Mouse (Mus musculus): ENCODE data around the gene Cldn9. TPM values are rescaled to one million over a fixed set of nuclear protein-coding genes. Genes with fewer than 3 reads are reported as not detected.
A peak's percentile ranks its signal among the peaks of the same experiment; 100 is the strongest.

The Cldn9 gene
- polyA plus RNA-seq, 1 experiment from 2014 or later, result 51.2 TPM

- Histone ChIP-seq H3K27me3 (peaks cover 57% of the 10 kb centered on the region), H3K36me3 (no peaks in the 10 kb centered on the region), H3K4me3 (replicated peaks) (peak within 1 kb of the TSS; percentile 58), H3K9me3 (replicated peaks) (no peaks in the 10 kb centered on the region), H3K27ac (peak within 1 kb of the TSS; percentile 84), H3K4me1 (peaks cover 81% of the 10 kb centered on the region), H3K9ac (peak within 1 kb of the TSS; percentile 59), H3K4me2 (peak within 1 kb of the TSS; percentile 89)
- under 1% methylated on average over 34 of the region's 34 CpGs for WGBS
- peak; percentile 51 for ATAC-seq (replicated peaks; ENCODE audit: low FRiP score)
Observed at GRCm38 (mm10) chr17:23677236-23677679, 6.6 kb downstream of the Cldn9 start, which contains the start of gene Tnfrsf12a. TSS of gene Tnfrsf12a (minus strand) at chr17:23677468.

- Histone ChIP-seq H3K27ac (peak overlapping the region; percentile 84), H3K9ac (peak overlapping the region; percentile 59), H3K9me3 (replicated peaks) (no peaks in the 10 kb centered on the region), H3K27me3 (peaks cover 50% of the 10 kb centered on the region), H3K4me2 (peak overlapping the region; percentile 89), H3K4me1 (peaks cover 74% of the 10 kb centered on the region), H3K36me3 (no peaks in the 10 kb centered on the region), H3K4me3 (replicated peaks) (peak overlapping the region; percentile 58)
- 0% methylated on average over 37 of the region's 37 CpGs for WGBS
- ATAC-seq (replicated peaks; ENCODE audit: low FRiP score), result no peak
Observed at GRCm38 (mm10) chr17:23676473-23677031, 7.3 kb downstream of the Cldn9 start.

- H3K27me3 ChIP-seq, result peaks cover 41% of the 10 kb centered on the region
- H3K27ac ChIP-seq, result peak overlapping the region; percentile 84
- H3K4me2 ChIP-seq, result peak overlapping the region; percentile 89
- peak overlapping the region; percentile 59; the same call in 1 of the 2 replicates for H3K9ac ChIP-seq
- no peaks in the 10 kb centered on the region for H3K36me3 ChIP-seq
- peak overlapping the region; percentile 58 for H3K4me3 ChIP-seq (replicated peaks)
- H3K4me1 ChIP-seq, result peaks cover 65% of the 10 kb centered on the region
- no peaks in the 10 kb centered on the region for H3K9me3 ChIP-seq (replicated peaks)
- no peak for ATAC-seq (replicated peaks; ENCODE audit: low FRiP score)
- 12% methylated on average over 14 of the region's 15 CpGs for WGBS
Observed at GRCm38 (mm10) chr17:23675564-23676281, 8.1 kb downstream of the Cldn9 start.

- 21% methylated on average over 5 of the region's 5 CpGs for WGBS
- peak overlapping the region; percentile 58 for H3K4me3 ChIP-seq (replicated peaks)
- peak overlapping the region; percentile 89 for H3K4me2 ChIP-seq
- no peaks in the 10 kb centered on the region for H3K9me3 ChIP-seq (replicated peaks)
- peaks cover 61% of the 10 kb centered on the region for H3K4me1 ChIP-seq
- H3K27ac ChIP-seq, result peak overlapping the region; percentile 84; the same call in 1 of the 2 replicates
- H3K27me3 ChIP-seq, result peaks cover 35% of the 10 kb centered on the region
- no peak for ATAC-seq (replicated peaks; ENCODE audit: low FRiP score)
- H3K9ac ChIP-seq, result no peak overlapping the region
- H3K36me3 ChIP-seq, result peaks cover 6% of the 10 kb centered on the region; the same call in 1 of the 2 replicates
Observed at GRCm38 (mm10) chr17:23675127-23675526, 8.7 kb downstream of the Cldn9 start.

- Histone ChIP-seq H3K4me3 (replicated peaks) (peak overlapping the region; percentile 75), H3K27me3 (peaks cover 28% of the 10 kb centered on the region), H3K9ac (peak overlapping the region; percentile 58), H3K4me2 (peak overlapping the region; percentile 89), H3K36me3 (peaks cover 13% of the 10 kb centered on the region), H3K27ac (peak overlapping the region; percentile 90), H3K9me3 (replicated peaks) (no peaks in the 10 kb centered on the region), H3K4me1 (peaks cover 54% of the 10 kb centered on the region)
- ATAC-seq (replicated peaks; ENCODE audit: low FRiP score), result no peak
- WGBS, result 39% methylated on average over 9 of the region's 9 CpGs
Observed at GRCm38 (mm10) chr17:23674271-23674952, 9.4 kb downstream of the Cldn9 start.

GRCm38 (mm10) chr17:23673424-23674073 is 10.3 kb downstream of the Cldn9 start, which contains the start of the genes Hcfc1r1 and Thoc6:
TSS of gene Hcfc1r1 (plus strand) at chr17:23673596.
TSS of gene Thoc6 (minus strand) at chr17:23673882.
- H3K4me1 ChIP-seq, result peaks cover 46% of the 10 kb centered on the region
- peaks cover 22% of the 10 kb centered on the region for H3K36me3 ChIP-seq
- peak within 1 kb of the TSS; percentile 75 for H3K4me3 ChIP-seq (replicated peaks)
- H3K9ac ChIP-seq, result peak within 1 kb of the TSS; percentile 58
- no peaks in the 10 kb centered on the region for H3K9me3 ChIP-seq (replicated peaks)
- peaks cover 20% of the 10 kb centered on the region for H3K27me3 ChIP-seq
- ATAC-seq (replicated peaks; ENCODE audit: low FRiP score), result peak; percentile 93
- peak within 1 kb of the TSS; percentile 90 for H3K27ac ChIP-seq
- peak within 1 kb of the TSS; percentile 89 for H3K4me2 ChIP-seq
- under 1% methylated on average over 45 of the region's 45 CpGs for WGBS

GRCm38 (mm10) chr17:23672761-23673160 is 11.1 kb downstream of the Cldn9 start:
- Histone ChIP-seq H3K9ac (no peak overlapping the region), H3K9me3 (replicated peaks) (no peaks in the 10 kb centered on the region), H3K27me3 (peaks cover 12% of the 10 kb centered on the region)

GRCm38 (mm10) chr17:23671519-23671918 is 12.3 kb downstream of the Cldn9 start:
- ATAC-seq (replicated peaks; ENCODE audit: low FRiP score), result no peak
- 90% methylated on average over 3 of the region's 3 CpGs for WGBS

More at GRCm38 (mm10) chr17:23672761-23673160, 11.1 kb downstream of the Cldn9 start:
- 50% methylated on average over 3 of the region's 3 CpGs for WGBS
- H3K27ac ChIP-seq, result no peak overlapping the region
- peak overlapping the region; percentile 89 for H3K4me2 ChIP-seq
- ATAC-seq (replicated peaks; ENCODE audit: low FRiP score), result no peak
- H3K4me3 ChIP-seq (replicated peaks), result peak overlapping the region; percentile 75
- H3K4me1 ChIP-seq, result peaks cover 45% of the 10 kb centered on the region
- H3K36me3 ChIP-seq, result peaks cover 30% of the 10 kb centered on the region

GRCm38 (mm10) chr17:23670516-23671074 is 13.2 kb downstream of the Cldn9 start:
- Histone ChIP-seq H3K4me2 (no peak overlapping the region), H3K4me1 (peaks cover 26% of the 10 kb centered on the region), H3K4me3 (replicated peaks) (no peak overlapping the region), H3K36me3 (peaks cover 43% of the 10 kb centered on the region), H3K9ac (no peak overlapping the region), H3K27ac (no peak overlapping the region), H3K9me3 (replicated peaks) (no peaks in the 10 kb centered on the region), H3K27me3 (no peaks in the 10 kb centered on the region)
- WGBS, result 95% methylated on average over 7 of the region's 7 CpGs
- no peak for ATAC-seq (replicated peaks; ENCODE audit: low FRiP score)

More at GRCm38 (mm10) chr17:23671519-23671918, 12.3 kb downstream of the Cldn9 start:
- H3K4me3 ChIP-seq (replicated peaks), result no peak overlapping the region
- no peaks in the 10 kb centered on the region for H3K9me3 ChIP-seq (replicated peaks)
- peaks cover 9% of the 10 kb centered on the region; the same call in 1 of the 2 replicates for H3K27me3 ChIP-seq
- H3K4me1 ChIP-seq, result peaks cover 35% of the 10 kb centered on the region
- H3K4me2 ChIP-seq, result no peak overlapping the region
- H3K36me3 ChIP-seq, result peaks cover 41% of the 10 kb centered on the region
- no peak overlapping the region for H3K9ac ChIP-seq
- H3K27ac ChIP-seq, result no peak overlapping the region

- peaks cover 41% of the 10 kb centered on the region for H3K36me3 ChIP-seq
- H3K4me2 ChIP-seq, result no peak overlapping the region
- no peak overlapping the region for H3K4me3 ChIP-seq (replicated peaks)
- no peaks in the 10 kb centered on the region for H3K9me3 ChIP-seq (replicated peaks)
- no peak overlapping the region for H3K9ac ChIP-seq
- H3K27me3 ChIP-seq, result peaks cover 30% of the 10 kb centered on the region
- 0 out of 2 replicates have a peak, but pooled peaks have one; percentile 13 for ATAC-seq (replicated peaks; ENCODE audit: low FRiP score)
- no peak overlapping the region for H3K27ac ChIP-seq
- 79% methylated on average over 14 of the region's 14 CpGs for WGBS
- H3K4me1 ChIP-seq, result peaks cover 13% of the 10 kb centered on the region
Observed at GRCm38 (mm10) chr17:23665511-23665910, 18.3 kb downstream of the Cldn9 start.

- 12% methylated on average over 5 of the region's 5 CpGs for WGBS
- no peak overlapping the region for H3K27ac ChIP-seq
- H3K9ac ChIP-seq, result no peak overlapping the region
- peaks cover 16% of the 10 kb centered on the region for H3K4me1 ChIP-seq
- H3K27me3 ChIP-seq, result peaks cover 39% of the 10 kb centered on the region
- H3K9me3 ChIP-seq (replicated peaks), result no peaks in the 10 kb centered on the region
- peaks cover 32% of the 10 kb centered on the region for H3K36me3 ChIP-seq
- peak; percentile 11 for ATAC-seq (replicated peaks; ENCODE audit: low FRiP score)
- no peak overlapping the region for H3K4me2 ChIP-seq
- no peak overlapping the region for H3K4me3 ChIP-seq (replicated peaks)
Observed at GRCm38 (mm10) chr17:23664556-23665021, 19.2 kb downstream of the Cldn9 start.
